Mouse (Mus musculus) hindbrain, embryonic 16.5 days (tissue): ENCODE data around the gene Pcare. TPM values are rescaled to one million over a fixed set of nuclear protein-coding genes. Genes with fewer than 3 reads are reported as not detected.

Experiments used
- ATAC-seq: fragments of 200-750 bp; cut with Nextera tagmentation; 2 replicates; pipeline ENCODE4 v1.8.0; 2017; ENCODE audit warnings: moderate TSS enrichment, moderate library complexity
- H3K27ac ChIP-seq: fragments of 300-500 bp; sonication (generic); 2 replicates; pipeline ENCODE4 v1.5.1; 2014; ENCODE audit warnings: low read depth, mild to moderate bottlenecking, control low read depth, low read length, moderate library complexity
- H3K27me3 ChIP-seq: fragments of 300-500 bp; sonication (generic); replicated peaks from 2 replicates; pipeline ENCODE4 v1.6.1; 2014; ENCODE audit warnings: low read length; ENCODE audit not compliant: control insufficient read depth, insufficient read depth
- H3K36me3 ChIP-seq: fragments of 300-500 bp; sonication (generic); 2 replicates; pipeline ENCODE4 v1.6.1; 2014; ENCODE audit warnings: mild to moderate bottlenecking, low read length, moderate library complexity, mixed read lengths; ENCODE audit not compliant: control insufficient read depth, insufficient read depth
- H3K4me1 ChIP-seq: fragments of 300-500 bp; sonication (generic); 2 replicates; pipeline ENCODE4 v1.6.1; 2014; ENCODE audit warnings: low read depth, low read length; ENCODE audit not compliant: control insufficient read depth, insufficient read depth
- H3K4me2 ChIP-seq: fragments of 300-500 bp; sonication (generic); 2 replicates; pipeline ENCODE4 v1.6.1; 2014; ENCODE audit warnings: mild to moderate bottlenecking, low read length, control low read depth, moderate library complexity
- H3K4me3 ChIP-seq: fragments of 300-500 bp; sonication (generic); 2 replicates; pipeline ENCODE4 v1.5.1; 2014; ENCODE audit warnings: mild to moderate bottlenecking, low read length, control low read depth, moderate library complexity
- H3K9ac ChIP-seq: fragments of 300-500 bp; sonication (generic); 2 replicates; pipeline ENCODE4 v1.6.1; 2014; ENCODE audit warnings: low read depth, mild to moderate bottlenecking, control low read depth, low read length, moderate library complexity
- H3K9me3 ChIP-seq: fragments of 300-500 bp; sonication (generic); 2 replicates; pipeline ENCODE4 v1.6.1; 2014; ENCODE audit warnings: mild to moderate bottlenecking, low read length, moderate library complexity; ENCODE audit not compliant: control insufficient read depth
- WGBS: fragments of 180-500 bp; shearing (Covaris S2); extraction: QIAGEN DNeasy Blood & Tissue Kit; methylation state at CpG from one replicate; pipeline ENCODE4 v1.1.7; 2014; 5-methylcytosine and 5-hydroxymethylcytosine counted together
- polyA plus RNA-seq: library from polyadenylated mRNA; unstranded; fragments of >200 nt; fragmentation: Nextera tagmentation; extraction: Ambion mirVana; gene quantifications from 2 replicates; pipeline ENCODE4 v1.2.1, GENCODE M21; 2015

Pcare gene
- polyA plus RNA-seq, 1 experiment from 2014 or later = 0.03 TPM

- H3K27me3 ChIP-seq = no peaks in the 10 kb centered on the region
- no peak overlapping the region for H3K9ac ChIP-seq
- no peaks in the 10 kb centered on the region for H3K36me3 ChIP-seq
- H3K9me3 ChIP-seq = no peaks in the 10 kb centered on the region
- no peak overlapping the region for H3K27ac ChIP-seq
- peaks cover 11% of the 10 kb centered on the region for H3K4me1 ChIP-seq
- H3K4me3 ChIP-seq = no peak overlapping the region
- ATAC-seq = no peak
- 90% methylated on average over 8 of the region's 8 CpGs for WGBS
- no peak overlapping the region for H3K4me2 ChIP-seq
These were observed 57.5 kb downstream of the Pcare start for GRCm38 (mm10) chr17:71695151-71695550.

- WGBS = 59% methylated on average over 8 of the region's 8 CpGs
- Histone ChIP-seq H3K36me3 (no peaks in the 10 kb centered on the region), H3K9ac (no peak overlapping the region), H3K9me3 (peaks cover under 1% of the 10 kb centered on the region; the same call in 1 of the 2 replicates), H3K4me3 (no peak overlapping the region), H3K27me3 (no peaks in the 10 kb centered on the region; the same call in 1 of the 2 replicates), H3K4me1 (peaks cover 11% of the 10 kb centered on the region), H3K4me2 (no peak overlapping the region), H3K27ac (no peak overlapping the region)
- no peak for ATAC-seq
These were observed 58.9 kb downstream of the Pcare start for GRCm38 (mm10) chr17:71693780-71694179.

Other genes with a start within 250 kb of the Pcare start
- gene Ndc80, start 226.0 kb downstream of the Pcare start, polyA plus RNA-seq = 7.8 and 9.1 TPM in 2 replicates
- 1.2 and 1.6 TPM in 2 replicates for gene Spdya, start 200.8 kb downstream of the Pcare start, polyA plus RNA-seq
- 39.7 and 47.1 TPM in 2 replicates for gene Wdr43, start 137.0 kb downstream of the Pcare start, polyA plus RNA-seq
- gene Togaram2, start 79.6 kb downstream of the Pcare start, polyA plus RNA-seq = 0.82 and 0.89 TPM in 2 replicates
- 15.1 and 15.3 TPM in 2 replicates for gene Clip4, start 15.6 kb upstream of the Pcare start, polyA plus RNA-seq